Mouse (Mus musculus) ovary, postnatal 14 days (tissue): Measurements from ENCODE around the gene Mt2.

Source experiments
- DNase-seq: peaks from one replicate; pipeline ENCODE4 v3.0.0; 2022; ENCODE audit warnings: low spot score

The Mt2 gene

DNA sequence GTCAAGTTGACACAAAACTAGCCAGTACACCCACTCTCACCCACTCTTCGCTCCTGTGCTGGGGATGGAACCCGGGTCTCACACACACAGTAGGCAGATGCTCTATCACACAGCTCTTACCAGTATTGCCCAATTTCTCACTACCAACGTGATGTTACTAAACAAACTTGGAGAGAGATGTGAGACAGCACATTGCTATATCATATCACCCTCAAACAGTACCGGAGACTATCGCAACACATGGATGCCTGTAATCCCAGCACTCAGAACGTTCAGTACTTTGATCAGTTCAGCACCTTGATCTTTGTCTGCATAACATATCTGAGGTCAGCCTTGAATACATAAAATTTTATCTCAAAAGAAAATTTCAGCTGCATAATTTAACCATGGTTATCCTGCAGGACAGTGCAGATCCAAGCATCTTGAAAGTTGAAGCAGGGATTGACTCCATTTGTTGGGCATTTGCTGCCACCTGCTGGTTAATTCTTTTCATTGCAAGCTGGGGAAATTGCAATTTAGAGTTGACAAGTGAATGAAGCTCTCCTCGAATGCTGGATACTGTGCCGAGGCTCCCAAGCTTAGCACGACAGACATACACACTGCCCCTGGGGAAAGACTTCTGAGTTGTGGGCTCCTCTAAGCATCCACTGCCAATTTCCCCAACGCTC lies 26.9 kb downstream of the Mt2 start:
- DNase-seq, result peak; percentile 71

DNA sequence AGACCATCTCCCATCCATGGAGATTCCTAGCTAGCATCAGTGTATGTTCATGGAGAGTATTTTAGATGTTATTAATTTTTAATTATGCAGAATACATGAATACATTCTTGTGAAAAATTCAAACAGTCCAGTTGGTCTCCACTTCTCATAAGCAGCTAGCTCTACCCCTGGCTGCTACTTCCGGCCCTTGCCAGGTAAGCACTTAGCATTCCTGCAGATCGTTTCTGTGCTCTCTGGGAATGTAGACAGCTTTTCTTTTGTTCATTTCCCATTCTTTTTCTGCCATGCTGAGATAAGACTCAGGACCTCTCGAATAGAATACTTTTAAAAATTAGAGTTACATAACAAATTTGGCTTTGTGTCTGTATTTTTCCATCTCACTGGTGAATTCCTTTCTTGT lies 31.6 kb downstream of the Mt2 start:
- DNase-seq, result no peak

- DNase-seq, result peak; percentile 72
Measured at GRCm38 (mm10) chr8:94205736-94206135, 33.3 kb downstream of the Mt2 start.

GRCm38 (mm10) chr8:94206256-94206655 lies 33.8 kb downstream of the Mt2 start:
- DNase-seq, result no peak

DNA sequence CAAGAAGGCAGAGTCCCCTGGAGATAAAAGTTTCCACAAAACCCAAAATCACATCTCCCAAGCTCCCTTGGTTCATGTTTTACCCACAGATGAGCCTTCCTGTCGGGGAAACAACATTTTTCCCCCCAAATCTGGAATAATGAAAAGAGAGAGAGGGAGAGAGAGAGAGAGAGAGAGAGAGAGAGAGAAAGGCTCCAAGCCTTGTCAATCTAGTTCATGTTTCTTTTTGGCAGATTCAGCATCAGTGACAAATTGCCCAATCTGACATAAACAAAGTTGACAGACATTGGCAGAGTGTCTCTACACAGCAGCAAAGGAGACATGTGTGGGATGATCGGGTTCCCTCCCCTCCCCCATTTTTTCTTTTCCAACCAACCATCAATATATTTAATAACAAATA lies 35.0 kb downstream of the Mt2 start:
- no peak for DNase-seq

- DNase-seq, result no peak
Measured at GRCm38 (mm10) chr8:94209639-94210038, 37.2 kb downstream of the Mt2 start.

GRCm38 (mm10) chr8:94210225-94210624 lies 37.8 kb downstream of the Mt2 start:
- DNase-seq, result no peak

GRCm38 (mm10) chr8:94213819-94214218 lies 41.4 kb downstream of the Mt2 start:
- DNase-seq, result no peak

DNA sequence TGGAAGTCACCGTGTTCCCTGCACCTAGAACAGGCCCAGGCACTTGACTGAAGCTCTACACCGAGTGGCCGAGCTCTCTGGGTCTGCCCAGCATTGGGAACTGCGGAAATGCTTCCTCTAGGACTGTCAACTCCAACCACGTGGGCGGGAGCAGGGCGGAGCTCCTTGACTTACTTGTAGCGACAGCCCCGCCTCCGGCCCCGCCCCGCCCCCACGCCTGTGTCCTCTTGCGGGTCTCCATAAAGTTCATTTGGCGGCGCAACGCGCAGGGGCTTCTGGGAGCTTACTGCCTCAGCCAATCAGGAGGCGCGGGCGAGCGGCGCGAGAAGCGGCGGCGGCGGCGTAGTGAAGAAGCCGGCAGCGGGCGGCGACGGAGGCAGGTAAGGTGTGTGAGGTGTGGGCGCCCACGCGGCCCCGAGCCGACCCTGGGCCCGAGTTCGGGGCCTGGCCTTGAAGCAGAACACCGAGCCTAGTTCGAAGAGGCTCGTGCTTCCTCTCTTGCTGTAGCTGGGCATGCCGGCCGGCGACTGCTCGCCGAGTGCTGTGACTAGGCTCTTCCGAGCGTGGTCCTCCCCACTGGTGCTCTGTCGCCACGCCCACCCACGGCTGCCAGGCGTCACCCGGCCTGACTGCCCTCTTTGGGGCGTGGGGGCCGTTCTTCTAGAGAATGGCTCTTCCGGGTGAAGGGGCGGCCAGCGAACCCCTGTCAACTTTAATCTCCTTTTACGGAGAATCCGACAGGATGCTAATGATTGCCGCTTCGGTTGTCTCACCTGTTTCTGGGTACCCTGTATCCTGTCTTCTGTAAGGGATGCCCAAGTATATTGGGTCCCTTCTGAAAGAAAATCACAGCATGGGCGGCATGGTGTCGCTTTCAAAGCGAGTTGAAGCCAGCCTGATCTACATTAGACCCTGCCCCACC lies 42.0 kb downstream of the Mt2 start, which contains the start of gene Nup93:
Gene Nup93, plus strand, starts transcription at position 313 of the 922 bp plus-strand sequence.
- peak; percentile 95 for DNase-seq
